Mouse (Mus musculus): ENCODE measurements at regions not wholly inside any gene's neighbourhood (a gene's known extent, or its start where the extent isn't known, plus 50 kb on each side); places are given as distances from the start of the nearest gene placed in this dataset.

DNA sequence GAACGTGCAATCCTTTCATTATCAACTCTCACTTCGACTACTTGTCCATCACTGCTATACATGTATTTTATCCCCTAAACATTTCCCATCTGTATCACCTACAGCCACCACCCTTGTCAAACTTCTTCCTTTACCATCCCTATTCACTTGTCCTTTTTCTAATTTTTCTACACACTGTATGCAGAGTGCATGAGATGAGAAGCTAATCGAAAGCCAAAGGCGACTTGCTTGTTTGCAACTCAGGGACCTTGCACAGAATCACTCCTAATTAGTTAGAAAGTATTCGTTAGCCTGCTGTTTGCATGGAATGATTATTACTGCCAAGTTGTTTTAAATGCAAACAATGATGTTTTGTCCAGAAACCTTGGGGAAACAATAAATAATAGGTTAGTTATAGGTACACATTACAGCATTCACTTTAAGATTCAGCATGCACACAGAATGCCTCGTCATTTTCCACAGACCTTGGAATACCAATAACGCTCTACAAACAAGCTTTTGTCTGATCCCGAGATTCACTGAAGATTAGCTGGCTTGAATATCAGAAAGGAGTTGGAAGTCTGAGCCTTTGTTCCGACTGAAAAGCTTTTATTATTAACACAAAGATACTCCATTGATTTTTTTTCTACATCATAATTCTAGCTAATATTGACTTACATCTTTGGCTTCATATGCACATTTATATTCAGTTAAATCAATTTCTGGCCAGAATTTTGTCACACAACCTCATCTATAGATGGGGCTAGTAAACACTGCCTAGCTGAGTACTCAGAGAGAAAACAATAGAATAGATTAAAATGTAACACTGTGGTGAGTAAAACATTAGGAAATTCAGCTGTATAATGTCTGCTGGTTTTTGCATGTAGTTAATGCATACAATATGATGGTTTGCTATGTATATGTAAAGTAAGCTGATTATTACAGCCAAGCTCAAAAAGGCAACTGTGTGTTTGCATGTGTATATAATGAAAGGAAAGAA lies 130.4 kb upstream of the Cxadr start:
- DNase-seq (ENCODE audit: inconsistent age in 2 of 2, low spot score in 1 of 2): no peak

- DNase-seq (ENCODE audit: inconsistent age in 2 of 2, low spot score in 1 of 2): no peak
Observed at GRCm38 (mm10) chr16:78156876-78157232, 144.4 kb upstream of the Cxadr start.

- peak; percentile 14 to 66 for DNase-seq (ENCODE audit: inconsistent age in 2 of 2, low spot score in 1 of 2)
Observed at GRCm38 (mm10) chr16:78156138-78156875, 145.0 kb upstream of the Cxadr start.

GRCm38 (mm10) chr16:78153899-78154605 lies 147.2 kb upstream of the Cxadr start:
- DNase-seq (ENCODE audit: inconsistent age in 2 of 2, low spot score in 1 of 2): no peak

DNA sequence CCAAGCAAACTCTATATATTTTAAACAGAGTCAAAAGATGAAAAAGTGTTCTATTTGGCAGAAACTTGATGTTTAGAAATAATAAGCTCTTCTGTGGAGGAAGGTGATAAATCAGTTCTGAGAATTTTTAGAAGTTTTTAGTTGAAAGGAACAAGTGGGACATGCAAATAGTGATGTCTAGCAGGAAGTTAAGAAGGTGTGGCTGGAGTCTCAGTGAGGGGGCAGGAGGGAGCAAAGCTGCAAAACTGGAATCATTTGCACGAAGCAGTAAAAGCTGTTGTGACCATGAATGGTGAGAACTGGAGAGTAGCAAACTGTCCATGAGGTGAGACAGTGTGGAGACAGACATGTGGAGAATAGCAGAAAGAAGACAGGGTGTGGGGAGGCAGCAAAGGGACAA lies 157.1 kb upstream of the Cxadr start:
- no peak for DNase-seq (ENCODE audit: inconsistent age in 2 of 2, low spot score in 1 of 2)

DNA sequence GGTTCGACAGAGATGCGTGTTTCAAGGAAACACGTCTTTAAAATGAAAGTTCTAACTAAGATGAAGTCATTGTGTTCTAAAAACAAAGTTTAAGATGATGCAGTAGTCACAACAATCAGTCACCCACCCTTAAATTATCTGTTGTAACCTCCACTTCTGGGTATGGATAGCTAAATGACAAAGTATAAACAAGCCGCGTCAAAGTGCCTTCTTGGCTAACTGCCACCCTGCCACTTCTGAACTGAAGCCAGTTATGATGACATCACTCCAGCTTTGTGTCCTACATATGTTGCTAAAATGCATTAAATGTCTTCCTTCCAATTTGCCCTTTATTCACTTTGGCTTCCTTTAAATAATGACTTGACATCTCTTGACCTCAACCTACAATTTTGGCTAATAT lies 165.8 kb upstream of the Cxadr start:
- DNase-seq (ENCODE audit: inconsistent age in 2 of 2, low spot score in 1 of 2): peak; percentile 16 to 79

DNA sequence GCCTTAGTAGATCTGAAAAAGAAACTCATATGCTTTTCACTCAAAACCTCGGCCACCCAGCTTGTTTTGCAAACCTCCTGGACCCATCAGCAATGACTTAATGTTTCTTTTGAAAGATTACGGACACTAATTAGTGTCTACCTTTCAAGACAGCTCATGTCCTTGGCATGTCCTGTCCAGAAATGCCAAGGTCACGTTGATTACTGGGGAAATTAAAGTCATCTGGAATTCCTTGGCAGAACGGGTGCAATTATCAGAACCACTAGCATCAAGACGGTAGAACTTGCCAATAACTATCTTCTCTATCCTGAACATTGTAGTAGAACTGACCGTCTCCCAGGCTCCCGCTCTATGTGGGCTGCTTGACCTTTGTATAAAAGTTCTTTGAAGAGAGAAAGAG lies 166.8 kb upstream of the Cxadr start:
- peak; percentile 28 to 70 for DNase-seq (ENCODE audit: inconsistent age in 2 of 2, low spot score in 1 of 2)

GRCm38 (mm10) chr16:78121668-78122067 lies 179.6 kb upstream of the Cxadr start:
- DNase-seq (ENCODE audit: inconsistent age in 2 of 2, low spot score in 1 of 2): no peak

- DNase-seq (ENCODE audit: inconsistent age in 2 of 2, low spot score in 1 of 2): no peak
Observed at GRCm38 (mm10) chr16:78120346-78120899, 180.9 kb upstream of the Cxadr start.

- DNase-seq (ENCODE audit: inconsistent age in 2 of 2, low spot score in 1 of 2): no peak
Observed at GRCm38 (mm10) chr16:78104246-78104645, 197.0 kb upstream of the Cxadr start.

GRCm38 (mm10) chr16:78101415-78102326 lies 199.6 kb upstream of the Cxadr start:
- peak in 1 of 2 experiments; percentile 51 for DNase-seq (ENCODE audit: inconsistent age in 2 of 2, low spot score in 1 of 2)

DNA sequence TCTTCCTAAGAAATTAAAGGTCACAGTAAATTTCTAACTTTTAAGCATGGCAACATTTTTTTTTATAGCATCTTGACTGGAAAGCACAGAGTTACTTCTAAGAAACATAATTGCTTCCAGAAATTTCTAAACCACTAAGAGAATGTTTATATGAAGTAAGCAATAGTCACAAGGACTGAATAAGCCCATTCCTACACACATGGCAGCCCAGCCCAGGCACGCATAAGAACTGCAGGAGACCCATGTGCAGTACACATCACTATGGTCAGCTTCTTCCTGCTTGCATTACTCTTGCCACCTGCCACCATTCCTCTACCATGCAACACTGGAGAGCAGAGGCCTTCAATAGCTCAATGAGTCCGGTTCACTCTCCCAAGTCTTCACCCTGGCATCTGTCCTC lies 201.4 kb upstream of the Cxadr start:
- DNase-seq (ENCODE audit: inconsistent age in 2 of 2, low spot score in 1 of 2): no peak

GRCm38 (mm10) chr16:78099114-78099513 lies 202.2 kb upstream of the Cxadr start:
- no peak for DNase-seq (ENCODE audit: inconsistent age in 2 of 2, low spot score in 1 of 2)

DNA sequence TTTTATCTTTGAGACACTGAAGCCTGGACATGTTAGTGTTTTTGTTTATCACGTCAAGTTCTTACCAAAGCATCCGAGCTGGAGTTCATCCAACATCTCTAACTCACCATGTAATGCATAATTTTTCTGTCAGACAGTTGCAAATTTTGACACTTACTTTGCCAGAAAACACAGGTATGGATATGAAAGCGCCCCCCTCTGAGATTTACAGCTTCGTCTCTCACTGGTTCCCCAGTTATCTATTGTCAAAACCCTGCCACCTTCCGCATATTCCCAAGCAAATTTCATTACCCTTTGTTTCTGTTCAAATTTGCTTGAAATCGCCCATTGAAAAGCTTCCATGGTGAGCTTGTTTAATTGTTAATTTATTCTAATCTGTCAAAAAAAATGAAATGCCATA lies 202.7 kb upstream of the Cxadr start:
- DNase-seq (ENCODE audit: inconsistent age in 2 of 2, low spot score in 1 of 2): no peak

GRCm38 (mm10) chr16:78096571-78096970 lies 204.7 kb upstream of the Cxadr start:
- DNase-seq (ENCODE audit: inconsistent age in 2 of 2, low spot score in 1 of 2): no peak

DNA sequence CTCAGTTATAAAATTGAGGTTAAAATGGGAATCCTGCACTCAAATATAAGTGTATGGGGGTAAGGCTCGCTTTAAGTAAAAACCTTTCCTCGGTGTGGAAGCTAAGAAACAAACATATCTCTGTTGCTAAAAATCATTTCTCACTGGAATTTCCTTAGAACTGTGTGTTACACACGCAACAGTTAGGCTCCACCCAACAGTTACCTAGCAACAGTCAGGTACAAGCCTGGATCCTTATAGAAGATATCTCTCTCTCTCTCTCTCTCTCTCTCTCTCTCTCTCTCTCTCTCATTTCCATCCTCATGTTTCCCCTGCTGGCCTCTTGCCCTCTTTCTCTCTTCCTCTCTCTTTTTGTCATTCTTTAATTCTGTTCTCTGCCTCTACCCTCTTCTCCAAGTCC lies 211.1 kb upstream of the Cxadr start:
- DNase-seq (ENCODE audit: inconsistent age in 2 of 2, low spot score in 1 of 2): no peak

DNA sequence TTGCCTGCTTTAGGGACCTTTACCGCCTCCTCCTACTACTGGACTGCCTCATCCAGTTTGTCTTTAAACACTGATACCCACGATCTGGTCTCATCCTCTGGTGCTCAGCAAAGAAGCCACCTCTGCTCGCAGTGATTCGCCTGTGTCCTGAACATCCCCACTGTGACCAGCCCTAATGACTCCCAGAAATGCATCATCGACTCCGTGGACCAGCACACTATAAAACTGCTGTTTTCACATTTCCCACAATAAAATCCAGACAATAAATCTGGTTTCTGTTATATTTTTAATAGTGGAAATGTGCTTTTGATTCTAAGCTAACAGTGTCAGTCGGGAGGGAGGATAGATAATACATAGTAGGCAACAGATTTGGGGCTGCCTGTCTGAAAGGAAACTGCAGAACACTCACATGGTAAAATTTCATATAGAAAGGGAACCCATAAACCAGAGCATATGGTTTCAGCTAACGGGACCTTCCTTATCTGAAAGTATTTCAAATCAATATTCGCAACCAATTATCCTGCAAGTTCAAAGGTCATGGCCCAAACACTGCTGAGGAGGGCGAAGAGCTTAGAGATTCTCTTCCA lies 233.7 kb upstream of the Cxadr start:
- no peak for DNase-seq (ENCODE audit: inconsistent age in 2 of 2, low spot score in 1 of 2)

- DNase-seq (ENCODE audit: inconsistent age in 2 of 2, low spot score in 1 of 2): no peak
Observed at GRCm38 (mm10) chr16:78060516-78060915, 240.8 kb upstream of the Cxadr start.

GRCm38 (mm10) chr16:78057549-78057948 lies 243.7 kb upstream of the Cxadr start:
- no peak for DNase-seq (ENCODE audit: inconsistent age in 2 of 2, low spot score in 1 of 2)

- DNase-seq (ENCODE audit: inconsistent age in 2 of 2, low spot score in 1 of 2): no peak
Observed at GRCm38 (mm10) chr16:78052133-78052532, 249.2 kb upstream of the Cxadr start.
